Mouse (Mus musculus) thymus, adult 2 months (tissue): ENCODE measurements around the gene Prepl. TPM values are rescaled to one million over a fixed set of nuclear protein-coding genes. Genes with fewer than 3 reads are reported as not detected.
A peak's percentile ranks its signal among the peaks of the same experiment; 100 is the strongest.

Experiments
- DNase-seq: peaks from one replicate; pipeline ENCODE4 v3.0.0; 2021
- H3K27ac ChIP-seq: fragments of 200-500 bp; 2 replicates; pipeline ENCODE4 v1.5.1; 2012; ENCODE audit warnings: low read length, control low read depth; ENCODE audit not compliant: control insufficient read depth, insufficient read depth
- H3K27me3 ChIP-seq: fragments of 200-500 bp; 2 replicates; pipeline ENCODE4 v1.6.1; 2012; ENCODE audit warnings: mild to moderate bottlenecking, low read length, moderate library complexity, mixed read lengths; ENCODE audit not compliant: control insufficient read depth, insufficient read depth
- H3K36me3 ChIP-seq: fragments of 200-500 bp; 2 replicates; pipeline ENCODE4 v1.6.1; 2012; ENCODE audit warnings: mild to moderate bottlenecking, low read length, moderate library complexity; ENCODE audit not compliant: control insufficient read depth, insufficient read depth
- H3K4me1 ChIP-seq: fragments of 200-500 bp; replicated peaks from 2 replicates; pipeline ENCODE4 v1.6.1; 2012; ENCODE audit warnings: low read length; ENCODE audit not compliant: control insufficient read depth, insufficient read depth
- H3K4me3 ChIP-seq: fragments of 200-500 bp; 2 replicates; pipeline ENCODE4 v1.5.1; 2012; ENCODE audit warnings: mild to moderate bottlenecking, low read length, control low read depth, moderate library complexity; ENCODE audit not compliant: control insufficient read depth, insufficient read depth
- CTCF ChIP-seq: fragments of 200-500 bp; IDR thresholded peaks from 2 replicates; pipeline ENCODE4 v1.5.1; 2012; ENCODE audit warnings: mild to moderate bottlenecking, control low read depth, low read length, moderate library complexity, borderline replicate concordance; ENCODE audit not compliant: control insufficient read depth, poor library complexity, insufficient read depth; ENCODE audit errors: extremely low read depth
- POLR2A ChIP-seq: fragments of 200-500 bp; IDR thresholded peaks from 2 replicates; pipeline ENCODE4 v1.6.1; 2012; ENCODE audit warnings: mild to moderate bottlenecking, low read length, control low read depth, moderate library complexity; ENCODE audit not compliant: control insufficient read depth, poor library complexity, insufficient read depth; ENCODE audit errors: extremely low read depth
- WGBS: fragments of 180-500 bp; shearing (Covaris S2); methylation state at CpG from one replicate; pipeline ENCODE4 v1.1.7; 2018; 5-methylcytosine and 5-hydroxymethylcytosine counted together
- polyA plus RNA-seq: library from polyadenylated mRNA; depleted of rRNA; stranded (reverse); fragments of >200 nt; gene quantifications from 2 replicates; pipeline ENCODE4 v1.2.3, GENCODE M21; 2012

Prepl gene
- polyA plus RNA-seq, 1 experiment = 11.6 TPM

DNA sequence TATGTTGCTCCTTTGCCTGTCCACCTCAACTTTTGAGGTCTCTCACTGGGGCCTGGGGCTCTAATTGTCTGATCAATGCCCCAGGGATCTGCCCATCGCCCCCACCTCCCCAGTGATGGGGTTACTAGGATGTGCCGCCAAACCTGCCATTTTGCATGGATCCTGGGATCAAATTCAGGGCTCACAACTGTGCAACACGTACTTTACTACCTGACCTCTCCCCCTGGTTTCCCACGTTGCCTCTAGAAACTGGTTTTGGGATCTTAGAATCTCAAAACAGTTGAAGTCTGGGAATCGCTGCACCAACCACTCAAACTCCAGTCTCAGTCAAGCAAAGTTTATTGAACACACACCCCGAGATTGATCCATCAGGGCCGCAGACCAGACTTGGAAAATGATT lies 31.8 kb downstream of the Prepl start:
- Histone ChIP-seq H3K4me1 (no peaks in the 10 kb centered on the region), H3K4me3 (no peak overlapping the region), H3K27me3 (no peaks in the 10 kb centered on the region), H3K36me3 (no peaks in the 10 kb centered on the region), H3K27ac (no peak overlapping the region)
- no peak for DNase-seq
- WGBS = 96% methylated on average over 7 of the region's 7 CpGs
- TF ChIP-seq POLR2A (no peak), CTCF (no peak)

DNA sequence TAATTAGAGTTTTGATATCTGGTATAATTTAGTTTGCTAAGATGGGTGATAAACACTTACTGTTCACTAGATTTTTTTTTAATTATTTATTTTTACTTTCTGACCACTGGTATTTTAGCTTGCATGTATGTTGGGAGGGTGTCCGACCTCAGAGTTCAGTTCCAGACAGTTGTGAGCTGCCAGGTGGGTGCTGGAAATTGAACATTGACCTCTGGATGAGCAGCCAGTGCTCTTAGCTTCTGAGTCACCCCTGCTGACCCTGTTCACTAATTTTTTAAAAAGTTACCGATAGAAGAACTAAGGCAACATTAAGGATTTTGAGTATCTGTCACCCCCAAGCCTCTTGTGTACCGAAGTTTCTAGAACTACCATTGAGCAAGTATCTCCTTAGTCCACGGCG lies 41.7 kb downstream of the Prepl start:
- WGBS = 93% methylated on average over 5 of the region's 5 CpGs

GRCm38 (mm10) chr17:85045160-85045559 lies 44.9 kb downstream of the Prepl start:
- peak; percentile 19 for DNase-seq
- WGBS = 93% methylated on average over 12 of the region's 12 CpGs
- H3K4me3 ChIP-seq = no peak overlapping the region
- no peaks in the 10 kb centered on the region for H3K27me3 ChIP-seq
- H3K4me1 ChIP-seq = no peaks in the 10 kb centered on the region
- no peaks in the 10 kb centered on the region for H3K36me3 ChIP-seq
- H3K27ac ChIP-seq = no peak overlapping the region
- TF ChIP-seq POLR2A (no peak), CTCF (no peak)

More for the DNA sequence above, 41.7 kb downstream of the Prepl start:
- H3K4me1 ChIP-seq = no peaks in the 10 kb centered on the region
- no peak overlapping the region for H3K27ac ChIP-seq
- H3K4me3 ChIP-seq = no peak overlapping the region
- no peaks in the 10 kb centered on the region for H3K27me3 ChIP-seq
- no peak for TF ChIP-seq CTCF
- no peak for TF ChIP-seq POLR2A
- H3K36me3 ChIP-seq = no peaks in the 10 kb centered on the region
- no peak for DNase-seq

DNA sequence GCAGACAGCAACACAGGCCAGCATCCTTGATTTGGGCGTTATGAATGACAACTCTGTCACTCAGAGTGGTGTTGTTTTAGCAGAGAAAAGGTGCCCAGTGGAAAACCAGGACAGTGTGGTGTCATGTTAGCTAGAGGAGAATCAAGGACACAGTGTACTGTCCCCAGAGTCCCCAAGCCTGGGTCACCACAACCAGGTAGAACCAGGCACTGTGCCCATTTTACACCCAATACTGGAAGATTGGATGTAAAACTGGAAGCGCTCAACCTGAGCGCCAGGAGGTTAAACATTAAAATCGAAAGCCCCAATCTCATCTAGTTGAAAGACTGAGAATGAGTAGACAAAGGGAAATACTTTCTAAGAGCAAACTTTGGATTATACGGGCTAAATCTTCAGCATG lies 45.6 kb downstream of the Prepl start:
- no peak for DNase-seq
- WGBS = 94% methylated on average over 5 of the region's 5 CpGs
- Histone ChIP-seq H3K4me1 (no peaks in the 10 kb centered on the region), H3K4me3 (no peak overlapping the region), H3K27ac (no peak overlapping the region), H3K36me3 (no peaks in the 10 kb centered on the region), H3K27me3 (no peaks in the 10 kb centered on the region)
- TF ChIP-seq POLR2A (no peak), CTCF (no peak)

DNA sequence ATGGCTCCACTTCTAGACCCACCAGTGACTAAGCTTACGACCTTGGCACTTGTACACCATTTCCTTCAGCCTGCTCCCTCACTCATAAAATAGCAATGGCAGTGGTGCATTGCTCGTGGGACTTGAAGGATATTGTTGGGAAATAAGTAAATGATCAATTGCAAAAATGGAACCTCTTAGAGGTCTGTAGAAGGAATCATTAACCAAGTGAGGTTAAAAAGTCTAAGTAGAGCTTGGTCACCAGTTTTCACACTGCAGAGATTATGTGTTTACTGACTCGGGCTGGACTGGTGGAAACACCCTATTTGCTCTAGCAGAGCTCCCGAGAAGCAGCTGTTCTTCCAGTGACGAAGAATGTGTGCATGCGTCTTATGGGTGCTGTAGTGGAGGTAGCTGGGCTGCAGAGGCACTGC lies 46.6 kb downstream of the Prepl start:
- Histone ChIP-seq H3K4me1 (no peaks in the 10 kb centered on the region), H3K27ac (no peak overlapping the region), H3K27me3 (no peaks in the 10 kb centered on the region), H3K4me3 (no peak overlapping the region), H3K36me3 (no peaks in the 10 kb centered on the region)
- TF ChIP-seq CTCF = no peak
- TF ChIP-seq POLR2A = no peak
- DNase-seq = no peak
- WGBS = 89% methylated on average over 6 of the region's 6 CpGs

- 96% methylated on average over 6 of the region's 6 CpGs for WGBS
- no peak for DNase-seq
- Histone ChIP-seq H3K4me3 (no peak overlapping the region), H3K36me3 (no peaks in the 10 kb centered on the region), H3K27me3 (no peaks in the 10 kb centered on the region), H3K27ac (no peak overlapping the region), H3K4me1 (no peaks in the 10 kb centered on the region)
- TF ChIP-seq CTCF (no peak), POLR2A (no peak)
Measured at GRCm38 (mm10) chr17:85042419-85042818, 47.6 kb downstream of the Prepl start.

DNA sequence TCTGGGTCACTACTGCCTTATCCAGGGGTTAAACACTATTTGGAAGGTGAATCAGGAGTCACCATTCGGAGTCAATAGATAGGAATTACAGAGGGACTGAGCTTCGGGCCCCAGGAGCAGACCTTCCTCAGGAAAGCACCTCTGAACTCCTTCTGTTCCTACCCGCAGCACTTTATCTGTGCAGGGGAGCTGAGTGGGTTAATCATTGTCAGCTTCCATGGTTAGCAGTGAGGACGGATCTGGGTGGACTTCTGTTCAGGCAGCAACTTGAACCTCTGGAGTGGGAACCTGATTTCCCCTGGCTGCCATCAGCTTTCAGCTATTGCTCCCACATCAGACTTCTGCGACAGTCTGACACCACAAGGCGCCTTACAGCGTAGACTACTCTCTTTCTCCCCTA lies 49.1 kb downstream of the Prepl start:
- DNase-seq = no peak
- Histone ChIP-seq H3K4me3 (no peak overlapping the region), H3K36me3 (no peaks in the 10 kb centered on the region), H3K27me3 (no peaks in the 10 kb centered on the region), H3K4me1 (no peaks in the 10 kb centered on the region), H3K27ac (no peak overlapping the region)
- TF ChIP-seq CTCF (no peak), POLR2A (no peak)
- WGBS = 93% methylated on average over 7 of the region's 7 CpGs
